Mouse (Mus musculus) mouse trophoblast stem cell (cell line): ENCODE data around the gene Dmap1.

Experiments used
- in situ Hi-C, 2 experiments: fragments of 300-500 bp; cut with MseI, MboI; formaldehyde crosslinking; loops; 2 replicates in 1 of 2; 3 replicates in 1 of 2; pipeline ENCODE4 v1.15.1; 2025

Gene Dmap1

GRCm38 (mm10) chr4:117656961-117657360, 25.1 kb downstream of the Dmap1 start:
- in situ Hi-C loops, result no loop called here

- in situ Hi-C loops, result no loop called here
Observed at GRCm38 (mm10) chr4:117655500-117655863, 26.6 kb downstream of the Dmap1 start.

DNA sequence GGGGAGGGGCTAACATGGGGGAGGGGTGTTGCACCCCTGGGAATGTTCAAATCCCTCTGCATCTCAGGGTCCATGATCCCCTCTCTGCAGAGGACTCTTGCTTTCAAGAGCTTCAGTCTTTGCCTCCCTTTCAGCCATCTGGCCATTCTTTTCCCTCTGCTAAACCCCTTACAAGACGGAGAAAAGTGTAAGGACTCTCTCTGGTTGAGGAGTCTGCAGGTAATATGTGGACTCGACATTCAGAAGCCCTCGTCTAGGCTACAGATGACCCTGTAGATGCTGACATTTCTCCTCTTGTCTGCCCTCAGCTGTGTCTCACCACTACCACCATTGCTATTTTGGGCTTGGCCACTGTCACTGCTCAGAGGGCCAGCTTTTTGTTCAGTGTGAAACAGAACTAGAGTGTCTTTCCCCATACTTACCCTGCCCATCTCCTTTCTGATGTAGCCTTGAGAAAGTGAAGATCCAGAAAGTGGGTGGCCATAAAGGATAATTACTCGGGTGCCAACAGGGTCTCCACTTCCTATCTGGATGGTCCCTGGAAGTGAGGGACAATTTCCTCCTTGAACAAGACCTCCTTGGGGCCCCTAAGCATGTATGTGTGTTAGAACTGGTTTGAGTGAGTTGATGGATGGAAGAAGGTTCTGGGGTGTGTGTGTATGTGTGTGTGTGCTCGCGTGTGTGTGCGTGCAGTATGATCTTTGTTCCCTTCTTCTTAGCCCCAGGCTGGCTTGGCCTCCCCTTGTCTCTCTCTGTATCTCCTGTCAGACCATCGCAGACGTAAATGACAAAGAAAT, 27.2 kb downstream of the Dmap1 start:
- in situ Hi-C loops, result no loop called here

DNA sequence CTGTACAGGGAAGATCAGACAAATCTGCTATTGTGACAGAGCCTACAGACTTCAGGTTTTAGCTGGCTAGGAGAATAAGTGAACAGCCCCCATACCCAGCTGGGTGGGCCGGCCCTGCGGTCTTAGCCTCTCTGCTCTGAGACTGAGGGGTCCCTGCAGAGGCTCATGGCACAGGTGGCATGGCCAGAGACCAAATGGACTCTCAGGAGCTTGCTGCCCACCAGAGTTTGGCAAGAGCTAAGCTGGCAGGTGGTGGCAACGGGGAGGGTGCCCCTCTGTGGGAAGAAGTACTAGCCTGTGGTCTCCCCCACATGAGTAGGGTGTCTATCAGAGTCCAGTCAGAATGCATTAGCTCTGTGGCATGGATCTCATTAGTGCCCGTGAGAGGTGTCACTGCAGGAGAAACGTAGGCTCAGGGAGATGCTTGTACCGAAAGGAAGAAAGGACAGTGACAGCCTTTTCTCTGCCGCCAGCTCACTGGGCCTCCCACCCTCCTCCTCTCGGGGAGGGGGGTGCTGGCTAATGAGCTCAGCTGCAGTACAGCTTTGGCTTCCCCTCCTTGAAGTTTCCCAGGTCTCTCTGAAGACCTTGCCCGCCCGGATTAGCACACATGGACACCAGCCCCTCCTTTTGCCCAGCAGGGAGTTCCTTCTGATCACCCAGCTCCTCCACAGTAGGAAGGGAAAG, 27.9 kb downstream of the Dmap1 start:
- in situ Hi-C loops, result no loop called here

GRCm38 (mm10) chr4:117652727-117653126, 29.3 kb downstream of the Dmap1 start:
- in situ Hi-C loops, result no loop called here

DNA sequence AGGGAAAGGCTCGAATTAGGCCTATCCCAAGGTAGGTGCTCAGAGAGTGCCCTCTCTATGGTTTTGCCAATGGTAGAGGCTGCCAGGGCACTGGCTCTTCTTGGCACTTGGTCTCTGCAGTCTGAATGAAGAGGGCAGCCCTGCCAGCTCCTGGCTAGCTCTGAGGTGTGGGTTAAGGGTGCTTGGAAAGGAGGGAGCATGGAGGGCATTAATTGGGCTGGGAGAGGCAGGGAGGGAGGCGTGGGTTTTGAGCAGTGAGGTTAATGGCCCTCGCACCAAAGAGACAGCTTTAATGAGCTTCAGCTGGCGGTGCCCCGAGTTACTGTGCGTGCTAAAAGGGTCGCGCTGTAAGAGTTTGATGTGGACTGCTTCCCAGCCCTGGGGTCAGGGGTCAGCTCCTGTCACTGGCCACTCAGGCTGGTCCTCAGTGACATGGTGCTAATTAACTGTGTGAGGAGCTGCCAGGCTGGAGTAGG, 30.4 kb downstream of the Dmap1 start:
- in situ Hi-C loops, result no loop called here

DNA sequence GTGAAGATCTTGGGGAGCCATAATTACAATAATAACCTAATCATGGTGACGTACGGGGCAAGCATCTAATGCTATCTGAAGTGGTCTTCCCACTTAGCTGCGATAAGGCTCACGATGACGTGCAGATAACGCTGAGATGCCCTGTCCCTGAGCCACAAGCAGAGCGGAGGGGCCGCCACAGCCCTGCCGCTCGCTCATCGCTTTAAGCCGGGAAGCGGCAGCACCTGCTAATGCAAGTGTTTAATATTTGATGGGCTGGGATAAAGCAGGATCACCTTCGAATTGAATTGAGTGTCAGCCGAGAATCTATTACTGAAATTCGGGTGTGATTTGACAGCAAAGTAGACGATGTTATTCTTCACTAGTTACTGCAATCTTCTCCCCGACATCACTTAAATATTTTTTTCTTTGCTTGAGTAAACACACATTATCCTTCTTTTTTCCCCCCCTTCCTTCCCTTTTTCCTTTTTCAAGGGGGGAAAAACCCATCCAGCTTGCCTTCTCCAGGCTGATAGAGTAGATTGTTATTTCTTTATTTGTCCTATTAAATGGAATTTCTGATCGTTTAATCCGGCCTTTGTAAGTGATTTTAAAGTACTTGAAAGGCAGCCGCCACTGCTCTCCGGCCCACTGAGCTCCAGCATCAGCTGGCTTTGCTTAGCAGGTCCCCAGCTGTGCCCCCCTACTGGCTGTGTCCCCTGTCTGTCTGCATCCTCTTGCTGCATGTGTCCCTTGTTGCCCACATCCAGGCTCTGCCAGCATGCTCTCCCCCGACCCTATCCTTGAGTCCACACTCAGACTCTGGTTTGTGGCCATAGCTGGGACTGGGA, 34.9 kb downstream of the Dmap1 start:
- in situ Hi-C loops, result no loop called here

- in situ Hi-C loops, result no loop called here
Observed at GRCm38 (mm10) chr4:117646496-117646895, 35.6 kb downstream of the Dmap1 start.

GRCm38 (mm10) chr4:117645859-117646258, 36.2 kb downstream of the Dmap1 start:
- in situ Hi-C loops, result no loop called here

GRCm38 (mm10) chr4:117645031-117645435, 37.0 kb downstream of the Dmap1 start:
- in situ Hi-C loops, result no loop called here

DNA sequence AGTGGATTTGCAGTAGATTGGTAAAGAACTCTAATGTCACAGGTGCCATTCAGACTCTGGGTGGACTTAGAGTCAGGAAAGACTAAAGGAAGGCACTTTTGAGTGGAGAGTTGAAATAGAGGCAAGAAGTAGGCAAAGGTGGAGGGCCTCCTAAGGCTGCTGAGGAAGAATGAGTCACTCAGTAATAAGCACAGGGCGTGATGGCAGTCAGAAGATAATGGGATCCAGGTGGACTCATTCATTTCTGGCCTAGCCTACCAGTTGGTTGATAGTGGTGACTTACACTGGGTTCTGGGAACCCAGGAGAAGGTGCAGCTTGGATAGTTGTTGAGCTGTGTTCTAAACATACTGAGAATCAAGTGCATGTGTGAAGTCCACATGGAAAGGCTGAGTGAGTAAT, 40.3 kb downstream of the Dmap1 start:
- in situ Hi-C loops, result no loop called here

DNA sequence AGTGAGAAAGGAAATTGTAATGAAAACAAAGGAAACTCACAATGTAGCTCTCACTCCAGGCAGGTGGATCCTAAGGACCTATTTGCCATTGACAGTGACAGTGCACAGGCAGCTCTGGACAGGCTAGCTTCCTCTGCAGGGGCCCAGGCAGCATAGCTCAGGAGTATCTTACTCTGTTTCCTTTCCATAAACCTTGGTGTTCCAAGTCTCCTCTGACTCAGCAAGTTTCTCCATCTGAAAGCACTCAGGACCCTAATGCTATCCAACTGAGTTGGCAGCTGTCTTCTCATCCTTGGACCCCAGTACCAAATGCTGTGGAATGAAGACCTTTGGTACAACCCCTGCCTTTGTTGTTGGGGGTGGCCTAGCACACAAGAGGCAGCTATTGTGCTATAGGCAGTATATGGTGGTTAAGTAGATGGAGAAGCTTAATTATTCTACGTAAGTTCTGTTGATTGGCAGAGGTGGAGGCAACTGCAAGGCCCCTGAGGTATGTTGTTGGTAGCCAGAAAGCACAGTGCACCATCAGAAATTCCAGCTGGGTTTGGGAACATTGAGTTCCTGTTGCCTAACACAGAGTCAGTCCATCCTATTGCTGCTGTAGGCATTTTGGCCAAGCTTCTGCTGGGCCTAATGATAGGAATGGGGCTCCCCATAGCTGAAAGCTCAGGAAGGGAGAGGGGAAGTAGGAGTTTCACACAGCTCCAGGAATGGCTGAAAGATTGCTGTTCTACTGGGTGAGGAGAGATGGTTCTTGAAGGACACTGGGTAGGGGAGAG, 41.0 kb downstream of the Dmap1 start:
- in situ Hi-C loops, result no loop called here

DNA sequence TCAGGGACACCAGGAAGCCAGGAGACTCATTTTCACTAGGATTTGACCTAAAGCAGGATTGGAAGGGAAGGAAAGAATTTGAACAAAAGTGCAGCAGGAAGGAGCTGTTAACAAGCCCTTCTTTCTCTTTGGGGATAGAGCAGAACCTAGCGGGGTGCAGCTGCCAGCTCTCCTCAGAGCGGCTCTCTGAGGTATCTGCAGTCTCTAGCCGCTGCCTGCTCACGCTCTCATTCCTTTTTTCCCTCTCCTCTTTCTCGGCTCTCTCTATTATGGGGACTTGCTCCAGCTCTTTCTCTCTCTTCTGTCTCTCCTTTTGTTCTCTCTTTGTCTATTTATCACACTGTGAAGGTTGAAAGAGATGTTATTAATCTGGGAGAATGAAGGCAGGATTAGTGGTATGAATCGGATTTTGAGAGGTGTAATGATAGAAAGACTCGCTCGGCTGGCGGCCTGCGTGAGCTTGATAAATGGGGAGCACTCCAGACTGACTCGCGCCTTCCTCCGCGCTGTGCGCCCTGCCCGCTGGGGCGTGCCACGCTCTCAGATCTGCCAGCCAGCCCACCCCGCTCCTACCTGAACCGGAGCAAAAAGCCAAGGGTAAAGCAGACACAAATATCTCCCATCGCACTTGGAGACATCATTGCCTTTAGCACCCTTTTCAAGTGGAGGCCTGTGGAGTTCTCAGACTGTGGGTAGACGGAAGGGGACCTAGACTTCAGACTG, 45.0 kb downstream of the Dmap1 start:
- in situ Hi-C loops, result no loop called here

- in situ Hi-C loops, result no loop called here
Observed at GRCm38 (mm10) chr4:117636152-117636551, 45.9 kb downstream of the Dmap1 start.

- in situ Hi-C loops, result no loop called here
Observed at GRCm38 (mm10) chr4:117634642-117635041, 47.4 kb downstream of the Dmap1 start.

DNA sequence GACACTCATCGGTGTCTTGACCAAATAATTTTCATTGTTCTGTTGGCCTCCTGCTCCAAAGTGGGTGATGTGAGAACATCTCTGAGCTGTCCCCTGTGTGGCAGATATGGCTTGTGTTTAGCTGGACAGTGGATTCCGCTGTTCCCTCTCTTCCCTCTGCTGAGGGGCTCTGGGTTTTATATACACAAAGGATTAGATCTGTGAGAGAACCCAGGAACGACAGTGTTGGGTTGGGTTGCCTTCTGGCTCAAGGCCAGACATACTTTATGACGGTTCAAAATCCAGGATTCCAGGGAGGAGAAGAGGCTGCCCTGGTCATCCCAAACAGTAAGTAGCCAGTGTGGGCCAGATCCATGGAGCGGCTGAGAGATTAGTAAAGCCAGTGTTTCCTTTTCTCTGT, 48.5 kb downstream of the Dmap1 start:
- in situ Hi-C loops, result no loop called here

DNA sequence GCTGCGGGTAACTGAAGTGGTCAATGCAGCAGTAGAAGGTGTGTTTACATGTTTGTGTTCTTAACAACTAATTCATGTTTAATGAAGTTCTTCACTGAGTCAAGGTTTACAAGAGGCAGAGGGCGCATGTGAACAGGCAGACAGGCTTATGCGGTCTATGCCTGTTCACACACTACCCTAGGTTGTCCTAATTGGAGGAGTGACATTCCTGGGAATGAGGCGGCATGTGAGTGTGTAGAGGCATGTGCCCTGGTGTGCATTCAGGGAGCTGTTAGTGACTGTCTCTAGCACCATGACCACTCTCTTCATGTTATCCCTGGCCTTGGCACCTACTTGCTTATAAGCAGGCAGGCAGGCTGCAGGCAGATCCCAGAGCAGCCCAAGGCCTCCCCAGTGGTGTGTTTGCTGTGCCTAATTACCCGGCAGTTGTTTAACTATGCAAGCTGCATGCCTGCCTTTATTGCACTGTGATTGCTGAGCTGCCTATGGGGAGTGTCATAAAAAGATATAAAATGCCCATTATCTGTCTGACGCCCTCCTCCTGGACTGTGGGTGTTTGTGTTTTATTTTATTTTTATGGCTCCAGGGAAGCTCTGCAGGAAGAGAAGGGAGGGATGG, 51.9 kb downstream of the Dmap1 start:
- in situ Hi-C loops, result no loop called here

- in situ Hi-C loops, result no loop called here
Observed at GRCm38 (mm10) chr4:117628464-117628863, 53.6 kb downstream of the Dmap1 start.
